Mouse (Mus musculus): Measurements from ENCODE around the gene Klhl1.
A peak's percentile ranks its signal among the peaks of the same experiment; 100 is the strongest.
"Not testable (repeated sequence)": the region's sequence is repeated elsewhere in the genome, so short reads cannot be mapped to it uniquely, and the experiment has no call there.

Gene Klhl1

DNA sequence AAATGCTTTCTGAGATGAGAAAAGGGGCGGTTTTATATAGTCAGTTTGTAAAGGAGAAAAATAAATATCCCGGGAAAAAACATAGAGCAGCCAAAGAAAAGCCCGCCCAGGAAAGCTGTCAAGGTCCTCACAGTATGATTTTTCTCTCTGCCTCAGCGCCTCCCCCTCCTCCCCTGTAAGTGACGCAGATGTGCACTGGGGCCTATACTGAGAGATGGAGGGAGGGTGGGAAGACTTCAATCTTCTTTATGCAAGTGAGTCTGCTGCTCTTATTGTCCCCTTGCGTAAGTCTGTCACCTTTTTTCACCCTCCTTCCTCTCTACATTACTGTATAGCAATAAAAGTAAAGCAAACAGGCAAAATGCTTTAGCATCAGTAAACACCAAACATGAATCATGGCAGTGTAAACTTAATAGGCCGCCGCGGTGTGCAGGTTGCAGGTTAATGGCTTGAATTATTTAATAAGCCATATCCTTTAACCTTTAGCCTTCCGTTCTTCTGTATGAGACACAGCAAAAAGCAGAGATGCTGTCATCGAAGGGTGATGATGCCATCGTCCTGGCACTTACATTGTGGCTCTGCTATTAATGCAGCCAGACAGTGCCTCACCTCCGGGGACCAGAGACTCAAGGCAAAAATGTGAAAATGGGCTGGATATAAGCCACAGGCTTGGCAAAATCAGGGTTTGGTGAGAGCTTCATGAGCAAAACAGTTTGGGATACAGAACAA is at the start of gene Klhl1:
TSS of gene Klhl1 (minus strand) at position 149 of the 729 bp plus-strand sequence.
- no peak for DNase-seq (ENCODE audit: low spot score)

- DNase-seq (ENCODE audit: low spot score), result no peak
These were observed 34.8 kb upstream of the Klhl1 start for GRCm38 (mm10) chr14:96553668-96554067.

DNA sequence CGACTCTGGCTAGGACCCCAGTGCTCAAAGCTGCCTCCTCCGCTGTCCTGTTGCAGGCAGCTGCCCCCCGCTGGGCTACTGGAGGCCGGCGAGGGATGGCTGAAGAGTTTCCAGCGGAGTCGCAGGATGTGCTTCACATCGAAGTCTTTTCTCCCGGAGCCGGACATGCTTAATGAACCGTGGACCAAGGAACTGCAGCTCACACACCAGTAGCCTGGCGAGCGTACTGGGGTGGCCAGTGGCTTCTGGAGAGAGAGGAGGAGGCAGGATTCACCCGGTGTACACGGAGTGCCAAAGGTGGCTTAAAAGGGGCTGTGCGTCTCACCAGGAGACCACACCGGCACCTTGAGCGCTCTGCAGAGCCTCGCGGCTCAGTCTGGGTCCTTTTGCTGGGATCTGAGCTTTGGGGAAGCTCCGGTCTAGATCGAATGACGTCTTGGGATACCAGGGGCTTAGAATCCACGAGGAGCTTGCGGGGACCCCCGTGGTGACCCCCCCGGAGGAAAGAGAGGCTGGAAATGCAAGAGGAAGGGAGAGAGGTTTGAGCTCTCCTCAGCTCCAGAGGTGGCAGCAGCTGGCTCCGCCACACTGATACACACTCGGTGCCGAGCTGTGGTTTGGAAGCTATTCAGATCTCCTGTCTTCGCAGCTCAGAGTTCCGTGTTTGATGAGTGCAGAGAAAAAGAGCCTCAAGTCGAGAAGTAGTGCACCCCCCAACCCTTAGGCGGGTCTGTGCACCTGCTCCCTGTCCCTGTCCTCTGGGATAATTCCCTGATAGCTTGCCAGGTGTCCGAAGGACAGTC is 550 bp downstream of the Klhl1 start:
- DNase-seq (ENCODE audit: low spot score), result no peak

GRCm38 (mm10) chr14:96517727-96518126 is 1.2 kb downstream of the Klhl1 start:
- DNase-seq (ENCODE audit: low spot score), result no peak

- DNase-seq (ENCODE audit: low spot score), result no peak
These were observed 19.0 kb downstream of the Klhl1 start for GRCm38 (mm10) chr14:96499936-96500335.

GRCm38 (mm10) chr14:96471812-96472211 is 47.1 kb downstream of the Klhl1 start:
- no peak for DNase-seq (ENCODE audit: low spot score)

GRCm38 (mm10) chr14:96471336-96471735 is 47.6 kb downstream of the Klhl1 start:
- DNase-seq (ENCODE audit: low spot score), result no peak

GRCm38 (mm10) chr14:96461756-96462155 is 57.1 kb downstream of the Klhl1 start:
- no peak for DNase-seq (ENCODE audit: low spot score)

GRCm38 (mm10) chr14:96392032-96392737 is 126.7 kb downstream of the Klhl1 start:
- DNase-seq (ENCODE audit: low spot score), result no peak

DNA sequence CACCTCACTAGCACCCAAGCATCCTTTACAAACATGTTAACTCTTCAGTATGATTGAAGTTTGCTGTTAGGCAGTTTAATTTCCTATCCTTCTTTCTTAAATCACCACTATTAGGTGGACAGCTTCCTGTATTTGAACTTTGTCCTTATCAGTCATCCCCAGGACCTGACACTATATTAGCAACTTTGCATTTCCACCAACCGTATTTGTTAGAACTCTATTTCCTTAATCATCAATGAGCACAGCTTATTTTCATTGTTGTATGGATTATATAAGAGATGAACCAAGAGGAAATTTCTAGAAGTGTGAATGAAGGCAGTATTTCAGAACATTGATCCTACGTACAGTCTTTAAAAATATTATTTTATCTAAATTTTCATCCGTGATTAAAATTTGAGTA is 156.2 kb downstream of the Klhl1 start:
- DNase-seq (ENCODE audit: low spot score), result no peak

DNA sequence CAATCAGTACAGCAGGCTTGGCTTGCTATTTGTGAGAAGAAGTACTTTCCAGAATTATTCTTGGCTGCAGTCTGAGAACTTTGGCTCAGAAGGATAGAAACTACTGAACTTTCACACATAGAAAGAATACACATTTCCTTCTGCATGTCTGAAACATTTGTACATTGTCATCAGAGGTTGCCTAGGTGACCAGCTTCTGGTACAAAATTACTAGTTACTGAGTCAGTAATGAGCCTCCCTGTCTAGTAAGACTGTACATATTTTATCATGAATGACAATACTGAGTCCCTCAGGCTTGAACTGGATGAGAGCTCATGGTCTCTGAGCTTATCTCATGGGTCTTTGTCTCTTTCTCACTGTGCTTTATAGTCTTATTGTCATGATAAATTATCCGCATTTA is 170.7 kb downstream of the Klhl1 start:
- peak; percentile 80 for DNase-seq (ENCODE audit: low spot score)

- DNase-seq (ENCODE audit: low spot score), result no peak
These were observed 187.8 kb downstream of the Klhl1 start for GRCm38 (mm10) chr14:96331069-96331468.

DNA sequence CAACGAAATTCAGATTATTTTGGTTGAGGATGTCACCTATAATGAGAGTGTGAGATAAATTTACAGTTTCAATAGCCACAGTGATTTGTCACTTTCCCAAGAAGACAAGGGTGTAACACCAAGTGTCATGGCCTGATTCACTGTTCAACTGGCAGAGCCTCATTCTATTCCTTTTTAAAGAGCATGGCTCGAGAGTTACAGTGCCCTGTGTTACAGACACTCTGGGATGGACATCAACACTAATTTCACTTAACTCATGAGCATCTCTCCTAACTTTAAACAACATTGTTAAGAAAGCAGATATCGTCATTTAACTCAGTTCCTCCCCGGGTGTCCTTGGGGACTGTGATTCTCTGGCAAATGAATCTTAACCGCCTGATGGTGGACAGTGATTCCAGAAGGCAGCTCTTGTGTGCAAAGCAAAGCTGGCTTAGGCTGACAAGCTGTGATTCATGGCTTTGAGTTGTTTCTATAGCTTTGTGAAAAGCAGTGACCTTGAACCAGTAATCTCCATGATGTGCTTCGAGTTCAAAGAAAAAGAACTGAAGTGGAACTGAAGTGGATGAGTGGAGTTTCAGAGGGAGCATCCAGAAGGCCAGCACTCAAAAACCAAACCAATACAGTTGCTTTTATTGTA is 301.0 kb downstream of the Klhl1 start:
- DNase-seq (ENCODE audit: low spot score), result no peak

DNA sequence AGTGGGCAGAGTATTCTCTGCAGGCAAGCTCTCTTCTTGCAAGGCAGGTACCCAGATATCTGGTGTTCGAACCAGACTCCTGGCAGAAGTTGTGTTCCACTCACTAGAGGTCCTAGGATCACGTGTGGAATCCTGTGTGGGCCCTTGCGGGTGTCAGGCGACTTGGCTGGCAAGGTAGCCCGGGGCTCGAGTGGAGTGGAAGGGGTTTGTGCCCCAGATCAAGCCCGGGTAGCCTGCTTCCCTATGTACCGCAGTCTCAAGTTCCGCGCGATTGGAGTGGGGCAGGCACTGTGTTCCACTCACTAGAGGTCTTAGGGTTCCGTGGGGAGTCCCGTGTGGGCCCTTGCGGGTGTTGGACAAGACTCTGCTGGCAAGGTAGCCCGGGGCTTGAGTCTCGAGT is 324.1 kb downstream of the Klhl1 start:
- DNase-seq (ENCODE audit: low spot score), result not testable (repeated sequence)

GRCm38 (mm10) chr14:96174546-96174945 is 344.4 kb downstream of the Klhl1 start:
- no peak for DNase-seq (ENCODE audit: low spot score)

GRCm38 (mm10) chr14:96143137-96143536 is 375.8 kb downstream of the Klhl1 start:
- DNase-seq (ENCODE audit: low spot score), result no peak

DNA sequence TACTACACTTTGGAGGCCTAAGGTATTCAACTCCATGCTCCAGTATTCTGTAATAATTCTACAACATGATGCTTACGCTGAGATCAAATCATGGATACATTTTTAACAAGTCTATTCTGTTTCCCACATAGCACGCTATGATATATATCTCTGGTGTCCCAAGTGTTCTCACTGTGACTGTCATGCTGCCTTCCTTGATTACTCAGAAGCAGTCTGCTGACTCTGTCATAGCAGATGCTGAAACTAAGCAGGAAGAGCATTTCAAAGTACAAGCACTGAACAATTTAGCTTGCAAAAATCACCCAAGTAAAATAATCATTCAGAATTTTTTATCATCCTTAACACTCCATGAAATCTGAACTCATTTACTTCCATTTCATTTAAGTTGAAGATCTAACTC is 378.7 kb downstream of the Klhl1 start:
- DNase-seq (ENCODE audit: low spot score), result no peak

DNA sequence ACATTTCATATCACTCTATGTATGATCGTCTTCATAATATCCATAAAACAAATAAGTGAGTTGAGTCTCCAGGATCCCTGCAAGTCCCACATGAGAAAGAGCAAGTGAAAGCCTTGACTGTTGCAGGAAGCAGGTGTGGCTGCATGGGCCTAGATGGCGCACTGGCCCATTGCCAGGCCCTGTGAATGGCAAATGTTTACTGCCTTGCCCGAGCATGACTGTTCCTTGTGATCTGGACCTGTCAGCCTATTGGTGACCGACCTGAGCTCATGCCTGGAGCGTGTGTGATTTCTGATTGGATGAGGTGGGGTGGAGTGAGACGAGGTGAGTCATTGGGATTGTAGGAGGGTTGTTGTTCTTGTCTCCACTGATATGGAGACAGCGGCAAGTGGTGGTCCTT is 411.5 kb downstream of the Klhl1 start:
- no peak for DNase-seq (ENCODE audit: low spot score)

- no peak for DNase-seq (ENCODE audit: low spot score)
These were observed 437.2 kb downstream of the Klhl1 start for GRCm38 (mm10) chr14:96081681-96082207.

GRCm38 (mm10) chr14:96065884-96066283 is 453.0 kb downstream of the Klhl1 start:
- no peak for DNase-seq (ENCODE audit: low spot score)
